Mouse (Mus musculus) spleen, embryonic (tissue): Measurements from ENCODE around the gene Twf2.

Source experiments
- CTCF ChIA-PET: fragments of 350-600 bp; sonication (Branson Sonifier 250); formaldehyde crosslinking; loops from one replicate; lab custom pipeline; 2022; lab: Charles Lee

Gene Twf2

GRCm38 (mm10) chr9:106209954-106210353 is 7.0 kb downstream of the Twf2 start:
- CTCF ChIA-PET: interaction anchor here (0.7 to 1.4 kb wide), 3 partner anchors 39 to 129 kb away, joined by 3 read pairs; no protein-coding TSS in a partner anchor

GRCm38 (mm10) chr9:106210853-106211609 is 8.1 kb downstream of the Twf2 start:
- CTCF ChIA-PET: interaction anchor here (1.4 to 1.6 kb wide), 2 partner anchors 54 to 130 kb away, joined by 3 to 5 read pairs; no protein-coding TSS in a partner anchor

- CTCF ChIA-PET: interaction anchor here (0.5 to 1.6 kb wide), 5 partner anchors 43 to 210 kb away, joined by 3 to 5 read pairs (median 3); no protein-coding TSS in a partner anchor
Measured at GRCm38 (mm10) chr9:106211680-106212593, 9.0 kb downstream of the Twf2 start.

GRCm38 (mm10) chr9:106212594-106212981 is 9.7 kb downstream of the Twf2 start:
- CTCF ChIA-PET: interaction anchor here (0.5 to 1.6 kb wide), 5 partner anchors 9 to 209 kb away, joined by 3 to 5 read pairs (median 3); no protein-coding TSS in a partner anchor

- CTCF ChIA-PET: interaction anchor here (0.5 to 1.1 kb wide), 3 partner anchors 12 to 13 kb away, joined by 3 read pairs; no protein-coding TSS in a partner anchor
Measured at GRCm38 (mm10) chr9:106215341-106216125, 12.6 kb downstream of the Twf2 start.

- CTCF ChIA-PET: interaction anchor here (1.1 kb wide), 1 partner anchor 14 kb away, joined by 3 read pairs; no protein-coding TSS in a partner anchor
Measured at GRCm38 (mm10) chr9:106216971-106217370, 14.1 kb downstream of the Twf2 start.

- CTCF ChIA-PET: no interaction called here
Measured at GRCm38 (mm10) chr9:106220894-106221523, 18.1 kb downstream of the Twf2 start.

- CTCF ChIA-PET: no interaction called here
Measured at GRCm38 (mm10) chr9:106222261-106222851, 19.4 kb downstream of the Twf2 start, which contains the start of gene Tlr9. TSS of gene Tlr9 (plus strand) at chr9:106222598.

GRCm38 (mm10) chr9:106222994-106223393 is 20.1 kb downstream of the Twf2 start:
- CTCF ChIA-PET: no interaction called here

GRCm38 (mm10) chr9:106225469-106226150 is 22.7 kb downstream of the Twf2 start:
- CTCF ChIA-PET: no interaction called here

GRCm38 (mm10) chr9:106226151-106226682 is 23.3 kb downstream of the Twf2 start:
- CTCF ChIA-PET: no interaction called here

GRCm38 (mm10) chr9:106227790-106228429 is 25.0 kb downstream of the Twf2 start:
- CTCF ChIA-PET: no interaction called here

- CTCF ChIA-PET: interaction anchor here (0.6 to 0.8 kb wide), 5 partner anchors 17 to 181 kb away, joined by 3 to 8 read pairs (median 6); no protein-coding TSS in a partner anchor
Measured at GRCm38 (mm10) chr9:106230051-106230733, 27.3 kb downstream of the Twf2 start.

GRCm38 (mm10) chr9:106230734-106231106 is 27.8 kb downstream of the Twf2 start:
- CTCF ChIA-PET: interaction anchor here (0.5 to 0.8 kb wide), 3 partner anchors 17 to 153 kb away, joined by 3 to 6 read pairs (median 5); no protein-coding TSS in a partner anchor

- CTCF ChIA-PET: interaction anchor here (0.5 to 0.8 kb wide), 3 partner anchors 18 to 246 kb away, joined by 3 to 5 read pairs (median 4); no protein-coding TSS in a partner anchor
Measured at GRCm38 (mm10) chr9:106231220-106231619, 28.3 kb downstream of the Twf2 start.

GRCm38 (mm10) chr9:106231816-106232215 is 28.9 kb downstream of the Twf2 start:
- CTCF ChIA-PET: interaction anchor here (0.7 kb wide), 1 partner anchor 246 kb away, joined by 4 read pairs; no protein-coding TSS in a partner anchor

GRCm38 (mm10) chr9:106232956-106233355 is 30.0 kb downstream of the Twf2 start:
- CTCF ChIA-PET: no interaction called here

GRCm38 (mm10) chr9:106233953-106234352 is 31.0 kb downstream of the Twf2 start:
- CTCF ChIA-PET: interaction anchor here (0.7 kb wide), 1 partner anchor 32 kb away, joined by 6 read pairs; no protein-coding TSS in a partner anchor
